Mouse (Mus musculus) gastrocnemius, postnatal 36 days (tissue): ENCODE results near the gene Palm. TPM values are rescaled to one million over a fixed set of nuclear protein-coding genes. Genes with fewer than 3 reads are reported as not detected.

Experiments
- DNase-seq, 2 experiments: peaks; one replicate each; pipeline ENCODE4 v3.0.0; 2022
- intact Hi-C: fragments of 180-260 bp; cut with DNase I; formaldehyde crosslinking; loops from one replicate; pipeline ENCODE4 v1.15.1; 2025
- total RNA-seq, 2 experiments: library from RNA; stranded (reverse); gene quantifications; 2 replicates each; pipeline ENCODE4 v1.2.3; 2021

The Palm gene
- total RNA-seq, 2 experiments from 2014 or later: 13.8 to 21.4 TPM

- intact Hi-C loops: no loop called here
- no peak for DNase-seq
Measured at GRCm38 (mm10) chr10:79851653-79852052, 58.3 kb downstream of the Palm start.

GRCm38 (mm10) chr10:79852107-79852789 is 58.9 kb downstream of the Palm start:
- no peak for DNase-seq
- intact Hi-C loops: no loop called here

- intact Hi-C loops: no loop called here
- DNase-seq: no peak
Measured at GRCm38 (mm10) chr10:79852827-79853226, 59.5 kb downstream of the Palm start.

- peak; percentile 96 to 98 for DNase-seq
- intact Hi-C loops: no loop called here
Measured at GRCm38 (mm10) chr10:79853392-79853791, 60.0 kb downstream of the Palm start.

GRCm38 (mm10) chr10:79853860-79854795 is 60.8 kb downstream of the Palm start, which contains the start of gene Ptbp1:
Gene Ptbp1 (plus strand): TSS chr10:79854427.
- DNase-seq: peak; percentile 94 to 99
- intact Hi-C loops: no loop called here

GRCm38 (mm10) chr10:79854801-79855541 is 61.6 kb downstream of the Palm start:
- intact Hi-C loops: no loop called here
- DNase-seq: peak in 1 of 2 experiments; percentile 60

GRCm38 (mm10) chr10:79855558-79856184 is 62.3 kb downstream of the Palm start:
- intact Hi-C loops: no loop called here

GRCm38 (mm10) chr10:79856280-79856679 is 62.9 kb downstream of the Palm start:
- intact Hi-C loops: no loop called here
- DNase-seq: no peak

More at GRCm38 (mm10) chr10:79855558-79856184, 62.3 kb downstream of the Palm start:
- no peak for DNase-seq

GRCm38 (mm10) chr10:79856704-79857451 is 63.5 kb downstream of the Palm start:
- intact Hi-C loops: no loop called here
- no peak for DNase-seq

GRCm38 (mm10) chr10:79857452-79857811 is 64.1 kb downstream of the Palm start:
- intact Hi-C loops: no loop called here
- DNase-seq: peak in 1 of 2 experiments; percentile 63

- intact Hi-C loops: no loop called here
- no peak for DNase-seq
Measured at GRCm38 (mm10) chr10:79857894-79858293, 64.5 kb downstream of the Palm start.

- intact Hi-C loops: no loop called here
- peak in 1 of 2 experiments; percentile 45 for DNase-seq
Measured at GRCm38 (mm10) chr10:79858416-79859074, 65.2 kb downstream of the Palm start.

GRCm38 (mm10) chr10:79859116-79859515 is 65.7 kb downstream of the Palm start:
- intact Hi-C loops: no loop called here
- no peak for DNase-seq

- DNase-seq: no peak
- intact Hi-C loops: no loop called here
Measured at GRCm38 (mm10) chr10:79860079-79860911, 66.9 kb downstream of the Palm start.

- DNase-seq: no peak
- intact Hi-C loops: no loop called here
Measured at GRCm38 (mm10) chr10:79861230-79862048, 68.1 kb downstream of the Palm start.

- no peak for DNase-seq
- intact Hi-C loops: no loop called here
Measured at GRCm38 (mm10) chr10:79862049-79862788, 68.8 kb downstream of the Palm start.

GRCm38 (mm10) chr10:79862925-79863324 is 69.6 kb downstream of the Palm start:
- DNase-seq: no peak
- intact Hi-C loops: no loop called here
